Mouse (Mus musculus): ENCODE results near the gene Prox2. TPM values are rescaled to one million over a fixed set of nuclear protein-coding genes. Genes with fewer than 3 reads are reported as not detected.

Prox2 gene
- total RNA-seq (2012; rRNA removed), result 11.6 and 13.3 TPM in 2 replicates
- total RNA-seq (2014; rRNA removed), result 2.4 TPM in 2 replicates
- polyA plus RNA-seq (2012; ENCODE audit: insufficient read length, low read depth), result 4.5 and 5.2 TPM in 2 replicates

- H3K79me2 ChIP-seq (replicated peaks; ENCODE audit: control insufficient read depth, extremely low read depth, insufficient read depth, poor library complexity, severe bottlenecking), result peaks cover 48% of the 10 kb centered on the region
- H3K4me2 ChIP-seq (ENCODE audit: insufficient read depth, low read depth, poor library complexity, severe bottlenecking), result peak within 1 kb of the TSS; percentile 94
- dilution Hi-C loops (cut with MboI; ENCODE audit: extremely low pct_ligation_motif_present, extremely low pct_unique_long_range_greater_than_20kb, low sequenced_read_pairs) (no loop called here), in situ Hi-C loops (cut with MboI; ENCODE audit: low pct_ligation_motif_present, low pct_unique_long_range_greater_than_20kb, low sequenced_read_pairs) (no loop called here)
- peak within 1 kb of the TSS; percentile 71 for H3K9ac ChIP-seq (ENCODE audit: insufficient read depth, low read depth)
- peaks cover 11 to 32% of the 10 kb centered on the region in 2 experiments for H3K36me3 ChIP-seq (replicated peaks in 1 of 2; ENCODE audit: control insufficient read depth in 1 of 2, insufficient read depth in 1 of 2, low read length in 1 of 2)
- peaks cover 3 to 67% of the 10 kb centered on the region in 2 experiments; a peak in 2 of 4 replicates for H3K4me1 ChIP-seq (ENCODE audit: control insufficient read depth in 1 of 2, insufficient read depth in 2 of 2)
- peak; percentile 77 for DNase-seq (ENCODE audit: extremely low read depth)
- H3K27ac ChIP-seq (ENCODE audit: insufficient read depth, low read depth), result peak within 1 kb of the TSS; percentile 50
- H3K4me3 ChIP-seq (replicated peaks in 1 of 3; ENCODE audit: low read depth in 2 of 3, low read length in 2 of 3, poor library complexity in 1 of 3), result peak within 1 kb of the TSS; percentile 77 to 97 (median 82)
- no peaks in the 10 kb centered on the region for H3K9me3 ChIP-seq (replicated peaks; ENCODE audit: low read length)
- no peaks in the 10 kb centered on the region for H3K27me3 ChIP-seq (replicated peaks)
- TF ChIP-seq CHD2 (IDR thresholded peaks at IDR 0.05; ENCODE audit: low read length), result peak; percentile 19; the same call in 1 of the 2 replicates
- peak; percentile 86 for TF ChIP-seq ZMIZ1 (IDR thresholded peaks at IDR 0.05; ENCODE audit: low read depth, low read length)
- TF ChIP-seq HCFC1 (IDR thresholded peaks at IDR 0.05; ENCODE audit: low read depth, low read length), result peak; percentile 86
- no peak for TF ChIP-seq E2F4 (IDR thresholded peaks at IDR 0.05; ENCODE audit: insufficient replicate concordance, low read depth, low read length)
- TF ChIP-seq SIN3A (IDR thresholded peaks at IDR 0.05; ENCODE audit: low read length), result peak; percentile 96
- TF ChIP-seq NELFE (IDR thresholded peaks at IDR 0.05; ENCODE audit: low read depth, low read length), result peak; percentile 88; the same call in 1 of the 2 replicates
- TF ChIP-seq IRF4 (IDR thresholded peaks at IDR 0.05; ENCODE audit: low read depth, low read length), result peak; percentile 71
- peak; percentile 88 for TF ChIP-seq TCF12 (IDR thresholded peaks at IDR 0.05; ENCODE audit: low read depth, low read length)
- TF ChIP-seq MEF2A (IDR thresholded peaks at IDR 0.05; ENCODE audit: borderline replicate concordance, low read depth, low read length), result peak; percentile 62
- no peak for TF ChIP-seq ETS1 (conservative IDR thresholded peaks at IDR 0.05; ENCODE audit: low read depth, low read length)
- TF ChIP-seq KAT2A (IDR thresholded peaks at IDR 0.05; ENCODE audit: insufficient replicate concordance, low read length), result peak; percentile 78; the same call in 1 of the 2 replicates
- TF ChIP-seq JUN (IDR thresholded peaks at IDR 0.05; ENCODE audit: insufficient read depth, low read depth, low read length), result no peak
- peak; percentile 45; the same call in 1 of the 2 replicates for TF ChIP-seq MAX (IDR thresholded peaks at IDR 0.05; ENCODE audit: low read length)
- TF ChIP-seq ZNF384 (IDR thresholded peaks at IDR 0.05; ENCODE audit: low read depth, low read length), result no peak
- TF ChIP-seq MXI1 (IDR thresholded peaks at IDR 0.05; ENCODE audit: low read depth, low read length), result peak; percentile 79; the same call in 1 of the 2 replicates
- TF ChIP-seq PAX5 (IDR thresholded peaks at IDR 0.05; ENCODE audit: low read length), result no peak
- TF ChIP-seq ZKSCAN1 (IDR thresholded peaks at IDR 0.05; ENCODE audit: borderline replicate concordance, low read depth, low read length), result no peak
- TF ChIP-seq USF1 (IDR thresholded peaks at IDR 0.05; ENCODE audit: low read depth, low read length), result no peak
- TF ChIP-seq JUND (conservative IDR thresholded peaks at IDR 0.05; ENCODE audit: low read depth, low read length), result no peak
- TF ChIP-seq ELF1 (IDR thresholded peaks at IDR 0.05; ENCODE audit: low read depth, low read length), result peak; percentile 76
- no peak for TF ChIP-seq MYC (IDR thresholded peaks at IDR 0.05; ENCODE audit: low read depth, low read length)
- no peak for TF ChIP-seq CTCF (conservative IDR thresholded peaks at IDR 0.05 in 1 of 2, IDR thresholded peaks at IDR 0.05 in 1 of 2; ENCODE audit: low read depth in 2 of 2, low read length in 2 of 2)
- no peak for TF ChIP-seq EP300 (IDR thresholded peaks at IDR 0.05; ENCODE audit: low read length)
- no peak for TF ChIP-seq USF2 (conservative IDR thresholded peaks at IDR 0.05; ENCODE audit: low read depth, low read length)
- TF ChIP-seq RCOR1 (conservative IDR thresholded peaks at IDR 0.05; ENCODE audit: low read depth, low read length), result no peak
- TF ChIP-seq POLR2AphosphoS2 (IDR thresholded peaks at IDR 0.05; ENCODE audit: low read depth, low read length), result no peak
- TF ChIP-seq TBP (conservative IDR thresholded peaks at IDR 0.05; ENCODE audit: low read depth, low read length), result 0 out of 2 replicates have a peak, but pooled peaks have one; percentile 31
- no peak for TF ChIP-seq GABPA (IDR thresholded peaks at IDR 0.05; ENCODE audit: insufficient replicate concordance, low read depth, low read length)
- TF ChIP-seq UBTF (IDR thresholded peaks at IDR 0.05; ENCODE audit: low read depth, low read length), result 0 out of 2 replicates have a peak, but pooled peaks have one; percentile 69
- peak; percentile 43 for TF ChIP-seq NRF1 (IDR thresholded peaks at IDR 0.05; ENCODE audit: low read depth, low read length)
- TF ChIP-seq SMC3 (IDR thresholded peaks at IDR 0.05; ENCODE audit: low read depth, low read length), result no peak
- no peak for TF ChIP-seq ZC3H11A (IDR thresholded peaks at IDR 0.05; ENCODE audit: low read depth, low read length)
- TF ChIP-seq BHLHE40 (IDR thresholded peaks at IDR 0.05; ENCODE audit: low read depth, low read length), result peak; percentile 25; the same call in 1 of the 2 replicates
- TF ChIP-seq MAFK (IDR thresholded peaks at IDR 0.05; ENCODE audit: insufficient replicate concordance, low read length), result no peak
- TF ChIP-seq MAZ (IDR thresholded peaks at IDR 0.05; ENCODE audit: low read depth, low read length), result peak; percentile 63; the same call in 1 of the 2 replicates
- TF ChIP-seq POLR2A (IDR thresholded peaks at IDR 0.05; ENCODE audit: low read depth, low read length), result peak; percentile 83
- peak; percentile 99 for TF ChIP-seq CHD1 (IDR thresholded peaks at IDR 0.05; ENCODE audit: low read depth, low read length)
These were observed at the start of gene Prox2, which contains the start of gene Dlst for GRCm38 (mm10) chr12:85110698-85111592. TSS of gene Prox2 (minus strand) at chr12:85110759. TSS of gene Dlst (plus strand) at chr12:85110833.

Measured in CH12.LX (cell line).